Mouse (Mus musculus) liver, embryonic 16.5 days (tissue): ENCODE measurements at regions not wholly inside any gene's neighbourhood (a gene's known extent, or its start where the extent isn't known, plus 50 kb on each side); places are given as distances from the start of the nearest gene placed in this dataset.

Source experiments
- ATAC-seq: fragments of 200-750 bp; cut with Nextera tagmentation; 2 replicates; pipeline ENCODE4 v1.8.0; 2017; ENCODE audit warnings: low read depth, mild to moderate bottlenecking, moderate number of reproducible peaks, moderate library complexity
- H3K27ac ChIP-seq: fragments of 300-500 bp; sonication (generic); 2 replicates; pipeline ENCODE4 v1.5.1; 2014; ENCODE audit warnings: mild to moderate bottlenecking, low read length
- H3K27me3 ChIP-seq: fragments of 300-500 bp; sonication (generic); 2 replicates; pipeline ENCODE4 v1.6.1; 2014; ENCODE audit warnings: low read depth, low read length, mixed read lengths; ENCODE audit not compliant: control insufficient read depth, insufficient read depth
- H3K36me3 ChIP-seq: fragments of 300-500 bp; sonication (generic); 2 replicates; pipeline ENCODE4 v1.6.1; 2014; ENCODE audit warnings: mild to moderate bottlenecking; ENCODE audit not compliant: control insufficient read depth, insufficient read depth
- H3K4me1 ChIP-seq: fragments of 300-500 bp; sonication (generic); 2 replicates; pipeline ENCODE4 v1.6.1; 2014; ENCODE audit warnings: low read depth, low read length, mixed read lengths; ENCODE audit not compliant: control insufficient read depth
- H3K4me2 ChIP-seq: fragments of 300-500 bp; sonication (generic); 2 replicates; pipeline ENCODE4 v1.6.1; 2014; ENCODE audit warnings: low read depth, low read length, mixed read lengths
- H3K4me3 ChIP-seq: fragments of 300-500 bp; sonication (generic); 2 replicates; pipeline ENCODE4 v1.5.1; 2014; ENCODE audit warnings: low read depth, mild to moderate bottlenecking, low read length
- H3K9ac ChIP-seq: fragments of 300-500 bp; sonication (generic); 2 replicates; pipeline ENCODE4 v1.6.1; 2014; ENCODE audit warnings: low read depth, low read length
- H3K9me3 ChIP-seq: fragments of 300-500 bp; sonication (generic); replicated peaks from 2 replicates; pipeline ENCODE4 v1.6.1; 2016; ENCODE audit warnings: low read length; ENCODE audit not compliant: control insufficient read depth
- WGBS: fragments of 180-500 bp; shearing (Covaris S2); extraction: QIAGEN DNeasy Blood & Tissue Kit; methylation state at CpG from one replicate; pipeline ENCODE4 v1.1.7; 2014; ENCODE audit not compliant: insufficient replicate concordance; 5-methylcytosine and 5-hydroxymethylcytosine counted together

DNA sequence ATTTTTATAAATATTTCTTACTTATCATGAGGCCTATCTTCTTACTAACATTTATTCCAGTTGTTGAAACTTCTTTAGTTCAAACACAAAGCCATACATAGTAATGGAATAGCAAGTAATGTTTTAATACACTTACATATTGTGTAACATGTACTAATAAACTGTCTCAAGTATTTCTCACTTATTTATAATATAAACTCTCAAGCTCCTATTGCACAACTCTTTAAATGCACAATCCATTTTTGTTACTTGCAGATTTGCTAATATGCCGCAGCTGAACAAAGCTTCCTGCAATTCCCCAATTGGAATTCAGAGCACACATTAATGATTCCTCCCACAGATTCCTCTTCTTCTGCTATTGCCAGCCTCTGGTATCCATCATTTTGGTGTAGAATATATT is 749.2 kb downstream of the Rfpl4b start:
- H3K9me3 ChIP-seq, result no peaks in the 10 kb centered on the region
- no peaks in the 10 kb centered on the region for H3K27me3 ChIP-seq
- H3K27ac ChIP-seq, result no peak overlapping the region
- H3K36me3 ChIP-seq, result no peaks in the 10 kb centered on the region
- H3K4me3 ChIP-seq, result no peak overlapping the region
- H3K9ac ChIP-seq, result no peak overlapping the region
- no peak for ATAC-seq
- 66% methylated on average over 1 of the region's 1 CpGs for WGBS
- no peak overlapping the region for H3K4me2 ChIP-seq
- H3K4me1 ChIP-seq, result no peaks in the 10 kb centered on the region

DNA sequence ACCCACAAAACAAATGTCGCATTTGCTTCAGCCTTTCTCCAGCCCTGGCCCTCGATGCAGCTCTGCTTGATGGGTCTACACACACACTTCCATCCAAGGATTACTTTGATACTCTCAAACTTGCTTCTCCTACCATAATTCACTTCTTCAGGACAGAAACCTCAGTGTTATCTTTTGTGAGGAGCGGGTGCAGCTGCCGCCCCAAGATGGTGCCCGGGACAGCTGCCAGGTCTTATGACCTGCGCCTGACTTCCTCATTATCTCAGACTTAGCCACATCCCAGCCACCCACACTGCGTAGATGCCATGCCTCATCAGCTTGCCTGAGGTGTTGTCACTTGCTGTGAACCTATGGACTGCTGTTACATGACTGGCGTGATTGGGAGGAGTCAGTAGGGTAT is 762.5 kb downstream of the Rfpl4b start:
- no peak for ATAC-seq
- Histone ChIP-seq H3K4me1 (no peaks in the 10 kb centered on the region), H3K27me3 (no peaks in the 10 kb centered on the region), H3K27ac (no peak overlapping the region), H3K36me3 (no peaks in the 10 kb centered on the region), H3K4me3 (no peak overlapping the region), H3K9me3 (no peaks in the 10 kb centered on the region), H3K9ac (no peak overlapping the region), H3K4me2 (no peak overlapping the region)
- 65% methylated on average over 8 of the region's 8 CpGs for WGBS

DNA sequence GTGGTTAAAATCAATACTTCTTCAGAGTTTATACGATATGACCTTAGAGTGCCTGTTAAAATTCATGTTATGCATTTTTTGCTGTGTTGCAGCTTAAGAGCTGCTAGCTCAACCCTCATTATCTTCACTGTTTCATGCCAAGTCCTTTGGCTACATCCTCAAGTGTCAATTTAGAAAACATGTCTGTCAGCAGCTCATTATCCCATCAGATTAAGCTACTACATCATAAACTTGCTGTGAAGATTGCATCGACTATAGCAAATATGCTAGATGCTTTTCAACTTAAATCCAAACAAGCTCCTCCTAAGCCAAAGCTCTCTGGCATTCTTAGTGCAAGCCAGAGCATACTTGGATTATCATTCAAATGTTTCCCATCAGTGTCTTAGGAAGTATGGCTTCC is 811.1 kb downstream of the Rfpl4b start:
- Histone ChIP-seq H3K27me3 (no peaks in the 10 kb centered on the region), H3K4me3 (no peak overlapping the region), H3K4me1 (no peaks in the 10 kb centered on the region), H3K36me3 (no peaks in the 10 kb centered on the region), H3K27ac (no peak overlapping the region), H3K4me2 (no peak overlapping the region), H3K9ac (no peak overlapping the region), H3K9me3 (no peaks in the 10 kb centered on the region)
- 58% methylated on average over 2 of the region's 2 CpGs for WGBS
- no peak for ATAC-seq

DNA sequence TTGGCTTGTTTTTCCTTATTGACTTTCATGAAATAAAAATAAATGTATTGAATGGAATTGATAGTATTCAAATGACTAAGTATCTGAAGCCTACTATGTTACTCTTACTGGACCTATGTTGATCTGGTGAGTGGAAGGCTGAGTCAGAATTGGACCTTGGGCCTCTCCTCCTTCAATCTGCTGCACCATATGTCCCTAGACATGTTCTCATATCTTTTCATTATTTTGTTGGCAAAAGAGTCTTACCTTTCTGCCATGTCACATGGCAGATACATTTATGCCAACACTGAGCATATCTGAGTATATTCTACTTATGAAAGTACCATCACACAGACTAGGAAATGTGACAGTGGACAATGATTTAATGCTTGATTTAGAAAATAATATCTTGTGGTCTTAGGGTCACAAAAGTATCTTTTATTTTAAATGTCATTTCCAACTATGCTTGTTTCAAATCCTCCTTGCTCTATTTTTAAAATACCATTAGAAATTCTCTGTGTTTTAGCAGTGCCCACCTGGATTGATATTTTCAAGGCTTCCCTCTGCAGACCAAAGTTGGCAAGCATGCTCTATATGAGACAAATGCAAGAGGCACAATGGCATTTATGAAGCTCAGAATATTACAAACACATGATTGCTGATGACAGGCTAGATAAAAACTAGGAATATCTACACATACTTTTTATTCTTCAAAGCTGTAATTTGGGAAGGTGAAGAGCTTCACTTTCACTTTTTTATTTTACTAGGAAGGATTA is 825.7 kb downstream of the Rfpl4b start:
- Histone ChIP-seq H3K27ac (no peak overlapping the region), H3K4me2 (no peak overlapping the region), H3K9ac (no peak overlapping the region), H3K9me3 (no peaks in the 10 kb centered on the region), H3K36me3 (no peaks in the 10 kb centered on the region), H3K4me3 (no peak overlapping the region), H3K4me1 (no peaks in the 10 kb centered on the region), H3K27me3 (no peaks in the 10 kb centered on the region)
- no peak for ATAC-seq

DNA sequence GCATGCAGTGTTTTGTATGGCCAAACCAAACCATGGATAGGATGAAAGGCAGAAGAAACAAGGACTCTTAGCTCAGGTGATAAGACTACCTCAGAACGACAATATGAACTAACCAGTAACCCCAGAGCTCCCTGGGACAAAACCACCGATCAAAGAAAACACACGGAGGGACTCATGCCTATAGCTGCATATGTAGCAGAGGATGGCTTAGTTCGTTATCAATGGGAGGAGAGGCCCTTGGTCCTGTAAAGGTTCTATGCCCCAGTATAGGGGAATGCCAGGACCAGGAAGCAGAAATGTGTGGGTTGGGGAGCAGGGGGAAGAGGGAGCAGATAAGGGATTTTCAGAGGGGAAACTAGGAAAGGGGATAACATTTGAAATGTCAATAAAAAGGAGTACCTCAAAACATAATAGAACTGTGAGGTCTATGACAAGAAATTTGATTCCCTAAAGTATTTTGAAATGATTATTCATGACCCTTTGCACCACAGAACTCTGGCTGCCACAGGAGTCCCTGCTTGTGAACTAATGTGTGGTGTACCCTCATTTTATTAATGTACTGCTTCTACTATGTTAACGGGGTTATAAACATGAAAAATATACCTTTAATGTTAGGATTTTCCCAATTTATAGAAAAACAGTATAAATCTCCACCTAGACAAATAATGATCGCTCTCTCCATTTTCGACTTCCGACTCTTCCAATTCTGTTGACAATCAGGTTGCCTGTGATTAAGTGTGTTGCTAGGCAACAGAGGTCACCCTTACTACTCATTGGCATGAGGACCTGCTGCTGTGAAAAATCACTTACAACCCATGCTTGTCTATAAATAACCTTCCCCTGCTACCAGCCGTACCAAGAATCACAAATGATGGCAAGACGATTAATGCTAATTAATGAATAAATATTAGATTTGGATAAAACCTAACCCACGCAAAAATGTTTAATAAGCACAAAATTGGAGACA is 833.0 kb downstream of the Rfpl4b start:
- no peaks in the 10 kb centered on the region for H3K27me3 ChIP-seq
- no peak overlapping the region for H3K9ac ChIP-seq
- WGBS, result 65% methylated on average over 11 of the region's 11 CpGs
- H3K4me3 ChIP-seq, result no peak overlapping the region
- ATAC-seq, result no peak
- H3K27ac ChIP-seq, result no peak overlapping the region
- H3K9me3 ChIP-seq, result no peaks in the 10 kb centered on the region
- no peak overlapping the region for H3K4me2 ChIP-seq
- no peaks in the 10 kb centered on the region for H3K4me1 ChIP-seq
- H3K36me3 ChIP-seq, result no peaks in the 10 kb centered on the region

DNA sequence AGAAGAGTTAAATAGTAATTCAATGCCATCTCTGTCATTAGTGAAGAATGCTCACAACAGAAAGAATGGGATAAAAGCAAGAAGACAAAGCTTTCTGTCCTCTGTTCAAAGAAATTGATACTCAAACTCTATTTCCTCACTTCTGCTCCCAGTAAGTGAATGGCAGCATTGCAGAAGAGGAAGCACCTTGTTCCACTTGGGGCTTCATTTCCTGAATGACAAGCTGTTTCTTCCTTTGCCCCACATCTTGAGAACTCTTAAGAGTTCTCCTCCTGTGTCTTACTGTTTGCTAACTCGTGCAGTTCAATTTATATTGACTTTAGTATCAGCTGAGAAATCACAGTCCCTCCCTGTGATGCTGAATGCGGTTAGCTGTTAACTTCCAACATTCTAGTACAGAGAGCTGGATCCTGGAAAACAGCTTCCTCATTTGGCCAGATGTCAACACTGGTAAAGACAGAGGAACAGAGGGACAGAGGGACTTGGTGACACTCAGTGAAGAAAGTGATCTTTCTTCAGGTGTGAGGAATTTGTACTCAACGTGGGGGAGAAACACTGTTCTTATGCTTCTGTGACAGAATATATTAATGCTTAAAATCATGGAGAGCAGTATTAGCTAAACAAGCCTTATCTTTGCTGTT is 840.3 kb upstream of the Marcks start:
- 7% methylated on average over 3 of the region's 3 CpGs for WGBS
- no peak for ATAC-seq

DNA sequence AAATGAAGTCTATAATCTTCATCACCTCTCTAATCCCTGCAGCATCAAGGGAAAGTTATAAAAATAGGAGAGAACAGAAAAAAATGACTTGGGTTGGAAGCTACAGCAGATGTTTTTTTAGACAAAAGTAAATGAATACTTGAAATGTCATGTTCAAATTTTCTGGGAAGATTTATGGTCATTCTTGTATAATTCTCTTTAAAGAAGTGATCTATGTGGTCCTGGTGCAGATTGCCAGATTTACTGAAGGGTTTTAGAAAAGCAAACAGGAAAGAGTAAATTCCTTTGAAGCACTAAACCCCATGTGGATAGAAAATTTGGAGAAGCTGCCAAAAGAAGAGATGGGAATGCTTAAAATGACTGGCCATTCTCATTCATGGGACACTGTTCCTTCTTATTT is 821.3 kb upstream of the Marcks start:
- H3K27ac ChIP-seq, result no peak overlapping the region
- H3K9me3 ChIP-seq, result no peaks in the 10 kb centered on the region
- H3K27me3 ChIP-seq, result no peaks in the 10 kb centered on the region
- no peak overlapping the region for H3K9ac ChIP-seq
- ATAC-seq, result no peak
- no peak overlapping the region for H3K4me3 ChIP-seq
- H3K4me2 ChIP-seq, result no peak overlapping the region
- no peaks in the 10 kb centered on the region for H3K4me1 ChIP-seq
- H3K36me3 ChIP-seq, result no peaks in the 10 kb centered on the region

More for the DNA sequence above, 840.3 kb upstream of the Marcks start:
- Histone ChIP-seq H3K9me3 (no peaks in the 10 kb centered on the region), H3K27ac (no peak overlapping the region), H3K4me2 (no peak overlapping the region), H3K4me3 (no peak overlapping the region), H3K4me1 (no peaks in the 10 kb centered on the region), H3K9ac (no peak overlapping the region), H3K27me3 (no peaks in the 10 kb centered on the region), H3K36me3 (no peaks in the 10 kb centered on the region)

DNA sequence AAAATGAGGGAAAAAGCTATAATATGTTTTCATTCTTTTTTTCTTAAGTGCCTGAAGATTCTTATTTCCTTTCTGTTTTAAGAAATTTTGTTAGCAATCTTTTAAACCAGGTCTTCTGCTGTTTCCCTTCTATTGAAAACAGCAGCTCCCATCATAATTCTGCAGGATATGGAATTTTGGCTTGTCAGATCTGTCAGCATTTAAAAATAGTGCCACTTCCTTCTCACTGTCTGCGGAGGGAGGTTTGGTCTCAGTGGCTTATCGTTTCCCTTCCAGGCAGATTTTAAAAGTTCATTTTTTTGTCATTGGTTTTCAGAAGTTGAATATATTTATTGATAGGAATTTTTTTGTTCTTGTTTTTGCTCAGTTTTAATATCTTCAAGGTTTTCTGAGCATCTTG is 776.1 kb upstream of the Marcks start:
- H3K9ac ChIP-seq, result no peak overlapping the region
- H3K9me3 ChIP-seq, result no peaks in the 10 kb centered on the region
- H3K36me3 ChIP-seq, result no peaks in the 10 kb centered on the region
- no peak overlapping the region for H3K4me2 ChIP-seq
- H3K4me1 ChIP-seq, result no peaks in the 10 kb centered on the region
- WGBS, result 22% methylated on average over 2 of the region's 2 CpGs
- no peak overlapping the region for H3K4me3 ChIP-seq
- no peak overlapping the region for H3K27ac ChIP-seq
- no peaks in the 10 kb centered on the region for H3K27me3 ChIP-seq
- no peak for ATAC-seq

DNA sequence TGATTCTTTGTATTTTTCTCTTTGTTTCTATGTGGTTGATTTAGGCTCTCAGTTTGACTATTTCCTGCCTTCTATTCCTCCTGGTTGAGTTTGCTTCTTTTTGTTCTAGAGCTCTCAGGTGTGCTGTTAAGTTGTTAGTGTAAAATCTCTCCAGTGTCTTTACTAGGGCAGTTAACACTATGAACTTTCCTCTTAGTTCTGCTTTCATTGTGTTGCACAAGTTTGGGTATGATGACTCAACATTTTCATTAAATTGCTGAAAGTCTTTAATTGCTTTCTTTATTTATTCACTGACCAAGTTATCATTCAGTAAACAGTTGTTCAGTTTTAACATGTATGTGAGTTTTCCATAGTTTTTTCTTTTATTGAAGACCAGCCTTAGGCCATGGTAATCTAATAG is 772.9 kb upstream of the Marcks start:
- H3K27ac ChIP-seq, result no peak overlapping the region
- no peaks in the 10 kb centered on the region for H3K27me3 ChIP-seq
- no peak overlapping the region for H3K9ac ChIP-seq
- no peaks in the 10 kb centered on the region for H3K36me3 ChIP-seq
- ATAC-seq, result no peak
- H3K9me3 ChIP-seq, result no peaks in the 10 kb centered on the region
- H3K4me3 ChIP-seq, result no peak overlapping the region
- no peak overlapping the region for H3K4me2 ChIP-seq
- H3K4me1 ChIP-seq, result no peaks in the 10 kb centered on the region
